Mouse (Mus musculus): ENCODE measurements around the gene Fbh1.

GRCm38 (mm10) chr2:11735853-11736252 lies 41.5 kb downstream of the Fbh1 start:
- no peak for TF ChIP-seq CTCF (IDR thresholded peaks at IDR 0.05; ENCODE audit: low read depth)
- no peak for TF ChIP-seq EP300 (IDR thresholded peaks at IDR 0.05; ENCODE audit: low read depth)

Measured in liver, postnatal 0 days (tissue).